Mouse (Mus musculus): ENCODE results near the gene Zc3h12c. TPM values are rescaled to one million over a fixed set of nuclear protein-coding genes. Genes with fewer than 3 reads are reported as not detected.
A peak's percentile ranks its signal among the peaks of the same experiment; 100 is the strongest.

Zc3h12c gene
- total RNA-seq, 1 experiment from 2014 or later: 5.5 TPM

DNA sequence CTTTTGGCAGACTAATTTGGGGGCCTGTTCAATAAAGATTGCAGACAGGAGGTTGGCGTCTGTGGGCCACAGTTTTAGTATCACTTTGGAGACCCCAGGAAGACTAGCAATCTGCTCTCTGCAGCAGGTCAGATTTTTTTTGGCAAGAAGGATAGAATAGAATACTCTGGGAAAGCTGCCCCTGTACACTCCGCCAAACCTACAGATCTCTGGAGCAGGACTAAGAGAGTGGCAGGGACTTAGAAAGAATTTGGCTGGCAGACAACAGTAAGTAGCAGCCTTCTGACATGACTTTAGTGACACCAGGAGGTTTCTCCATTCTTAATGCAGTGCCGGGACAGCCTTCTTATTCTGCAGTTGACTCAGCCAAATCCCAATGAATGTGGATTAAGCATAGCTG lies 1.8 kb upstream of the Zc3h12c start:
- ATAC-seq (replicated peaks; ENCODE audit: insufficient number of reproducible peaks, low FRiP score, low TSS enrichment, poor library complexity, severe bottlenecking): no peak

- ATAC-seq (replicated peaks; ENCODE audit: insufficient number of reproducible peaks, low FRiP score, low TSS enrichment, poor library complexity, severe bottlenecking): peak; percentile 54; the same call in 1 of the 2 replicates
Measured at GRCm38 (mm10) chr9:52168686-52169270, 406 bp upstream of the Zc3h12c start.

GRCm38 (mm10) chr9:52167506-52167862 lies 888 bp downstream of the Zc3h12c start:
- ATAC-seq (replicated peaks; ENCODE audit: insufficient number of reproducible peaks, low FRiP score, low TSS enrichment, poor library complexity, severe bottlenecking): no peak

DNA sequence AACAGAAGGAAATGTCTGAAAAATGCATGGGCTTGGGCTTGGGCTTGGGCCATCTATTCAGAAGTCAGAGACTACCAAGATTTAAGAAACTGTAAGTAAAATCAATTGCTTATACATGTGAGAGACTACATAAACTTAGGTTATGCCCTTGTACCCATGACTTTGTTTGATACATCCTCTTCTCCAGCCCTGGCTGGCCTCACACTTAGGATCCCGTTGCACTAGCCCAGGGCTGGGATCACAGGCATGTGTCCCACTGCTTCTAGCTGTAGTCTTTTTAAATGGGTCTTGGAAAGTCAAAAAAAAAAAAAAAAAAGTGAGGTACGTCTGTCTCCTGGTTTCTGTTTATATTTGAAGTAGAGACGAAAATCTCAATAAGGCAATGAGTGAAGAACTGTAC lies 1.3 kb downstream of the Zc3h12c start:
- no peak for ATAC-seq (replicated peaks; ENCODE audit: insufficient number of reproducible peaks, low FRiP score, low TSS enrichment, poor library complexity, severe bottlenecking)

GRCm38 (mm10) chr9:52165706-52166090 lies 2.7 kb downstream of the Zc3h12c start:
- ATAC-seq (replicated peaks; ENCODE audit: insufficient number of reproducible peaks, low FRiP score, low TSS enrichment, poor library complexity, severe bottlenecking): no peak

GRCm38 (mm10) chr9:52165076-52165705 lies 3.2 kb downstream of the Zc3h12c start:
- ATAC-seq (replicated peaks; ENCODE audit: insufficient number of reproducible peaks, low FRiP score, low TSS enrichment, poor library complexity, severe bottlenecking): no peak

DNA sequence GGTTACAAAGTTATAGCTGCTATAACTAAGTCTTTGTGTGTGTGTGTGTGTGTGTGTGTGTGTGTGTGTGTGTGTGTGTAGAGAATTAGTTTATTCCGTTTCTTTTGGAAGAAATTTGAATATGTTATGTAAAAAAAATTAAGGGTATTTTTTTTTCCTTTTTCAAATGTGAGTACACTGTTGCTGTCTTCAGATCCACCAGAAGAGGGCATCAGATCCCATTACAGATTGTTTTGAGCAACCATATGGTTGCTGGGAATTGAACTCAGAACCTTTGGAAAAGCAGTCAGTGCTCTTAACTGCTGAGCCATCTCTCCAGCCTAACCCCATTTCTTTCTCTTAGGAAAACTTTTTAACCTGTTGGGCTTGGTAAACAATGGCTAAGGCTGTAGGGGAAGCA lies 7.9 kb downstream of the Zc3h12c start:
- no peak for ATAC-seq (replicated peaks; ENCODE audit: insufficient number of reproducible peaks, low FRiP score, low TSS enrichment, poor library complexity, severe bottlenecking)

DNA sequence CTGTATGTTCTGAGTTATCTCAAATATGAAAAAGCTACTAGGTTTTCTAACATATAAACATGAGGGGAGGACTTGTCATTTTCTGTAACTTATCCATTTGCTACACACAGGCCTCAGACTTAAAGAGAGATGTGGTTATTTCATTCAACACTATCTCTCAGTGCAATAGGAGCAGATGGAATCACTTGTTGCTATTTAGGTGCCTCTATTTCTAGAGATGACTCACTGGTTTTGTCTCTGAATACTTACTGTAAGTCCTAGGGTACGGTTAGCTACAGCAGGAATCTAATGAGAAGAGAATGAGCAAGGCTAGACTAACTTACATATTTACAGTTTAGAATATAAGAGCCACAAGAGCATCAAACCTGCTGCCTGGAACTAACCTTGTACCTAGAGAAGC lies 9.8 kb downstream of the Zc3h12c start:
- ATAC-seq (replicated peaks; ENCODE audit: insufficient number of reproducible peaks, low FRiP score, low TSS enrichment, poor library complexity, severe bottlenecking): no peak

GRCm38 (mm10) chr9:52155417-52155816 lies 13.0 kb downstream of the Zc3h12c start:
- ATAC-seq (replicated peaks; ENCODE audit: insufficient number of reproducible peaks, low FRiP score, low TSS enrichment, poor library complexity, severe bottlenecking): no peak

- no peak for ATAC-seq (replicated peaks; ENCODE audit: insufficient number of reproducible peaks, low FRiP score, low TSS enrichment, poor library complexity, severe bottlenecking)
Measured at GRCm38 (mm10) chr9:52154253-52154652, 14.1 kb downstream of the Zc3h12c start.

GRCm38 (mm10) chr9:52152076-52152826 lies 16.1 kb downstream of the Zc3h12c start:
- ATAC-seq (replicated peaks; ENCODE audit: insufficient number of reproducible peaks, low FRiP score, low TSS enrichment, poor library complexity, severe bottlenecking): no peak

DNA sequence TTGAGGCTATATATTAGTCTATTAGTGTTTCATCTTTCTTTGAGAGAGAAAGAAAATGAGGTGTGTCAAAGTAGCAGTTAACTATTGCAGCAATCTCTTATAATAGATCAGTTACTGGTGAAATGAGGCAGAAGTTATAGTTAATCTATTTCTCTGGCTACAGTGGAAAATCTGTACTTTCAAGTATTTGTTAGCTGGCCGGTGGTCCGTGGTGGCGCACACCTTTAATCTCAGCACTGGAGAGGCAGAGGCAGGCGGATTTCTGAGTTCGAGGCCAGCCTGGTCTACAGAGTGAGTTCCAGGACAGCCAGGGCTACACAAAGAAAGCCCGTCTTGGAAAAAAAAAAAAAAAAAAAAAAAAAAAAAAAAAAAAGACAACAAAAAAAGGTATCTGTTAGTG lies 18.6 kb downstream of the Zc3h12c start:
- ATAC-seq (replicated peaks; ENCODE audit: insufficient number of reproducible peaks, low FRiP score, low TSS enrichment, poor library complexity, severe bottlenecking): no peak

DNA sequence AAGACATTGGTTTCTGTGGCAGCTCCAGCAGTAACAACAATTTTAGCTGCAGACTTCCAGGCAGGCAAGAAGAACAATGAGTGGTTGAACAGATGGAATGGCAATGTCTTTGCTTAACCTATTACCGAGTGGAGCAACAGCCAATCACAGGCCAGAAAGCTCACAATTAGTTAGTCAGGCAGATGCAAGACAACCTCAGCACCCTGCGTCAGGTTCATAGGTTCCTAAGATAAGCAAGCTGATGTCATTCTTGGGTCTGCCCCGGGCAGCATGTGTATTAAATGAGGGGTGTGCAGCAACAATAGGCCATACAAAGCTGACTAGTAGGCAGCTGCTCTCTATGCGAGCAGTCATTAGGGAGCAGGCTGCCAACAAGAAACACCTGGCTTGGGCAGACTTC lies 19.1 kb downstream of the Zc3h12c start:
- no peak for ATAC-seq (replicated peaks; ENCODE audit: insufficient number of reproducible peaks, low FRiP score, low TSS enrichment, poor library complexity, severe bottlenecking)

DNA sequence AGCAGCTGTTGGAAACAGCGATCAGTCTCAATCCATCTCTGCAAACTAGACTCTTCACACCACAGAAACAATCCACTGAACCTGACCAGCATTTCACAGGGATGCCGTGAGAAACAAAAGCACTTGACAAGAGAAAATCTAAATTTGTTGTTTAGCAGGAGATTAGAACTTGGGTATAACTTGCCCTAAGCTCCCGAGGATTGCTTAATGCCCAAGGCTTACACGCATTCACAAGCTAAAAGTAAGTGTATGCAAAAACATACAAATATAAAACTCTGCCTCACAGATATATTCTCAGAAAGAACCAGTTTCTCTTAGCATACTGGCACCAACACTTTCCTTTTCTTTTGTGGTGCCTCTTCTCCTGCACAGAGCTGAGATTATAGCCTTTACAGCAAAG lies 19.5 kb downstream of the Zc3h12c start:
- no peak for ATAC-seq (replicated peaks; ENCODE audit: insufficient number of reproducible peaks, low FRiP score, low TSS enrichment, poor library complexity, severe bottlenecking)

DNA sequence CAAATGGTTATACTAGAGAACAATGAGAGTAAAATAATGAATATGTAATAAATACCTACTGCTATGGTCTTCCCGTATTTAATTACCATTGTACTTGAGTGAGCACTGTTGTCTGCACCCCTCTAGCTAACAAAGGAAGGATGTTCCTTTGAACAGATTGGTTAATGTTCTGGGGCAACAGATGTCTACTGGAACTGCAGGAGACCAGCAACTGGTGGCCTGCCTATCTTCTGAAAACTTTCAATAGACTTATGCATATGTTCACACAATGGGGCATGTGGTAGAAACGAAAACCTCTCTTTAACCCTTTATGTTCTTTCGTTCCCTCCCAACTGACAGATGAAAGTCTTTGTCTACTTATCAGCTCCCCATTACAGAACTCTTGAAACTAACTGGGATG lies 20.1 kb downstream of the Zc3h12c start:
- ATAC-seq (replicated peaks; ENCODE audit: insufficient number of reproducible peaks, low FRiP score, low TSS enrichment, poor library complexity, severe bottlenecking): no peak

DNA sequence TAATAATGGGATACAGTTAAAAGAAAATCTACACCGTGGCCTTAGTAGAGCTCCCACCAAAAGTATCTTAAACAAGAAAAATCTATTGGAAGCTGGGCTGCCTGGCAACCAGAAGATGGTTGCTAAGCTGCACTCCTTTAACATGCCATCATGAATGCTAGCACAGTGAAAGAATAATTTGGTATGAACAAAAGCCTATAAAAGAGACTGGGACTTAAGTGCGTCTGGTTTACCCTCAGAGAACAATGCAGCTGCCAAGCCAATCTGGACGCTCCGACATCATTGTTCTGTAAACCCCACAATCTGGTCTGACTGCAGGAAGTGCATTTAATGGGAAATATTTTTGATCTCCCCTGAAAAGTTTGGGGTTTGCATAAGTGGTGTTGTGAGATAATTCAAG lies 22.1 kb downstream of the Zc3h12c start:
- ATAC-seq (replicated peaks; ENCODE audit: insufficient number of reproducible peaks, low FRiP score, low TSS enrichment, poor library complexity, severe bottlenecking): no peak

GRCm38 (mm10) chr9:52132771-52133170 lies 35.6 kb downstream of the Zc3h12c start:
- ATAC-seq (replicated peaks; ENCODE audit: insufficient number of reproducible peaks, low FRiP score, low TSS enrichment, poor library complexity, severe bottlenecking): no peak

- ATAC-seq (replicated peaks; ENCODE audit: insufficient number of reproducible peaks, low FRiP score, low TSS enrichment, poor library complexity, severe bottlenecking): no peak
Measured at GRCm38 (mm10) chr9:52130348-52130747, 38.0 kb downstream of the Zc3h12c start.

DNA sequence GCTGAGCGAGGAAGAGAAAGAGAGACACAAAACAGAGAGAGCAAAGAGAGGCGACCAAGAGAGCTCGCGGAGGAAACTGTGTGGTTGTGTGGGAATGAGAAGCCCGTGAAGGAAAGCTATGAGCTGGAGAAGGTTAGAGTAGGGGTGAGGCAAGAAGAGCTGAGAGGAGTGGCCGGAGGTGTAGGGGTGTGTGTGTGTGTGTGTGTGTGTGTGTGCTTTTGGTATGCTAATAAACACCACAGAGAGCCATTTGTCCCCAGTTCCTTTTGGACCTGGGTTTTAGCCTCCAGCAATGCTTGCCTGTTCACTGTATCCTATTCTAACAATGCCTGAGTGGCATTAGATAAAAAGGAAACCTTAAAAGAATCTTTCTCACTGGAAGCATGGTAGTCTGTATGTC lies 43.1 kb downstream of the Zc3h12c start:
- no peak for ATAC-seq (replicated peaks; ENCODE audit: insufficient number of reproducible peaks, low FRiP score, low TSS enrichment, poor library complexity, severe bottlenecking)

DNA sequence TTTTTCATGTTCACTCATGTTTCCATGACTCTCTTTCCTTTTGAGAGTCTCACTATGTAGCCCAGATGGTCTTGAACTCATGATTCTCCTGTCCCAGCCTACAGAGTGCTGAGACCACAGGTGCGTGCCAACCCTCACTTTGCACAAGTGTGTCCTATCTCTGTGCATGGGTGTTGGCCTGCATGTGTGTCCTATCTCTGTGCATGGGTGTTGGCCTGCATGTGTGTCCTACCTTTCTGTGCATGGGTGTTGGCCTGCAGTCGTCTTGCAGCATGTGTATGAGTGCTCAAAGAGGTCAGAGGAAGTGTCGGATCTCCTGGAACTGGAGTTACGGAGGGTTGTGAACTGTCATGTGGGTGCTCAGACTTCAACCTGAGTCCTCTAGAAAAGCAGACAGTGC lies 49.2 kb downstream of the Zc3h12c start:
- no peak for ATAC-seq (replicated peaks; ENCODE audit: insufficient number of reproducible peaks, low FRiP score, low TSS enrichment, poor library complexity, severe bottlenecking)

Measured in monocyte, adult 5-6 weeks (primary cell).